Mouse (Mus musculus): ENCODE results near the gene Sdad1. TPM values are rescaled to one million over a fixed set of nuclear protein-coding genes. Genes with fewer than 3 reads are reported as not detected.
"Not testable (repeated sequence)": the region's sequence is repeated elsewhere in the genome, so short reads cannot be mapped to it uniquely, and the experiment has no call there.

The Sdad1 gene
- polyA plus RNA-seq (2012; rRNA removed): 15.3 and 15.6 TPM in 2 replicates

DNA sequence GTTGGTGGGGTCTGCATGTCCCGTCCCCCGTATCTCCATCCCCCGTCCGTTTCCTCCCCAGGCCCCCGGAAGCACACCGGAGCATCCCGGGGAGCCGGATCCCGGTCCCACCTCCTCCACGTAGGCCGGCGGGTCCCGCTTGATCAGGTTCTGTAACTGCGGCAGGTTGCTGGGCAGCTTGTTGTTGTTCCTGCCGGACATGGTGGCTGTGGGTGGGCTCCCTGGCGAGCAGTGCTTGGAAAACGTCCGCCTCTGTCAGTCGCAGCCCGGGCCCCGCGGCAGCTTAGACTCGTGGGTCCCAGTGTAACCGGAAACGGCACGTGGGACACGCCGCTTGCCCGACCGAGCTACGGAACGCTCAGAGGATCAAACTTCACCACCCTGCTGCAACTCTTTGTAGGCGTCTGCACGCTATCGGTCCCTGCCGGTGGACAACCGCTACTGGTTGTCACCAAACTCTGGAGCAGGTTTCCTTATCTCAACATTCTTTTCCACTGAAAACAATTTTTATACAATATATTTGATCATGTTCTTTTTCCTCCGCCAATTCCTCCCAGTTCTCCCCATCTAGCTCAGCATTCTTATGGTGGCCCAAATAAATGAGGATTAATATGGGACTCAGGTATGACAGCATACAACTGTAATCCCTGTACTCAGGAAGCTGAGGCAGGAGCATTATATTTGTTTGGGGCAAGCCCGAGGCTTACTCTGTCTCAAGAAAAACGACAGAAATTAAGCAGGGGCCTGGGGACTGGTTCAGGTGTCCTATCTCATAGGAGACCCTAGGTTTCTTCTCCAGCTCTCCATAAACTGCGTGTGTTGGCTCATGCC, at the start of gene Sdad1:
Gene Sdad1 (minus strand): TSS at position 799 of the 831 bp plus-strand sequence.
- DNase-seq: peak; percentile 94
- WGBS: 3% methylated on average over 41 of the region's 41 CpGs
- Histone ChIP-seq H3K27ac (ENCODE audit: insufficient read depth, low read length) (no peak within 1 kb of the TSS), H3K27me3 (ENCODE audit: control insufficient read depth, insufficient read depth, low read length) (no peaks in the 10 kb centered on the region), H3K4me3 (replicated peaks; ENCODE audit: insufficient read depth, low read depth, low read length) (peak within 1 kb of the TSS; percentile 71), H3K4me1 (ENCODE audit: control insufficient read depth, insufficient read depth, low read length) (peaks cover 6% of the 10 kb centered on the region; the same call in 1 of the 2 replicates)
- TF ChIP-seq POLR2A (IDR thresholded peaks at IDR 0.05; ENCODE audit: borderline replicate concordance, insufficient read depth, low read length) (peak; percentile 38; the same call in 1 of the 2 replicates), CTCF (IDR thresholded peaks at IDR 0.05; ENCODE audit: borderline replicate concordance, insufficient read depth, low read depth, low read length) (peak; percentile 64)

DNA sequence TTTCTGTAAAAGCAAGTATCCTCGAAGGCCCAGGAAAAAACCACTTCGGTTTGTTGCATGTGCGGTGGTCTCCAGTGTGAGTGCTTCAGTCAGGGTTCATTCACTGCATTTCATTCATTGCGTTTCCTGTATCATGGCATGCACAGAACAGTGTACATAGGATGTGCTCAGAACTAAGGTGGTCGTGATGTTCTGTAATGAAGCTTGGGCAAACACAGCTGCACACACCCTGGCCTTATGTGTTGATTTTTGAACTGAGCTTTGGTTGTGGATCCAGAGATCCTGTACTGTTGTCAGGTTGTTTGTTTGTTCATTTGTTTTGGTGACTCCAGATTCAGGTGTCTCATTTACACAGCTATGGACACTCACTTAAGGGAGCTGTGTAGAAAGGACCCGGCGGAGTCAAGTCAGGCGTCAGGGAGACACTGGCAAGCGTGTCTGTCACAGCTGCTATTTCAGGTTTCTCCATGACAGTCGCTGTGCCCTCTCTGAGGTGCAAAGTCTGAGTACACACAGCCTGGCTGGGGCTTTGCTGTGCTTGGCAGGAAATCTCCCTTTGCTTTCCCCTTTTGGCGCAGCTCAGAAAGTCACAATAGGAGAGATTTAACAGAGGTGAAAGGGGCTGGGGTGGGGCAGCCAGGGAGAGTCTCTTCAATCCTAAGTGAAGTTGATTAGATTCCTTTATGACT, 48.6 kb upstream of the Sdad1 start:
- no peaks in the 10 kb centered on the region for H3K27me3 ChIP-seq (ENCODE audit: control insufficient read depth, insufficient read depth, low read length)
- WGBS: 60% methylated on average over 11 of the region's 11 CpGs
- no peak overlapping the region for H3K27ac ChIP-seq (ENCODE audit: insufficient read depth, low read length)
- DNase-seq: no peak
- H3K4me1 ChIP-seq (ENCODE audit: control insufficient read depth, insufficient read depth, low read length): no peaks in the 10 kb centered on the region
- TF ChIP-seq CTCF (IDR thresholded peaks at IDR 0.05; ENCODE audit: borderline replicate concordance, insufficient read depth, low read depth, low read length) (no peak), POLR2A (IDR thresholded peaks at IDR 0.05; ENCODE audit: borderline replicate concordance, insufficient read depth, low read length) (no peak)
- no peak overlapping the region for H3K4me3 ChIP-seq (replicated peaks; ENCODE audit: insufficient read depth, low read depth, low read length)

- no peak for TF ChIP-seq POLR2A (IDR thresholded peaks at IDR 0.05; ENCODE audit: borderline replicate concordance, insufficient read depth, low read length)
- TF ChIP-seq CTCF (IDR thresholded peaks at IDR 0.05; ENCODE audit: borderline replicate concordance, insufficient read depth, low read depth, low read length): no peak
- Histone ChIP-seq H3K27me3 (ENCODE audit: control insufficient read depth, insufficient read depth, low read length) (no peaks in the 10 kb centered on the region), H3K27ac (ENCODE audit: insufficient read depth, low read length) (no peak overlapping the region), H3K4me1 (ENCODE audit: control insufficient read depth, insufficient read depth, low read length) (peaks cover under 1% of the 10 kb centered on the region; the same call in 1 of the 2 replicates), H3K4me3 (replicated peaks; ENCODE audit: insufficient read depth, low read depth, low read length) (no peak overlapping the region)
- DNase-seq: no peak
- 63% methylated on average over 11 of the region's 12 CpGs for WGBS
Observed at GRCm38 (mm10) chr5:92358033-92358432, 47.8 kb upstream of the Sdad1 start.

GRCm38 (mm10) chr5:92353517-92353916, 43.2 kb upstream of the Sdad1 start:
- WGBS: 15% methylated on average over 11 of the region's 11 CpGs

GRCm38 (mm10) chr5:92352716-92353115, 42.4 kb upstream of the Sdad1 start:
- H3K27ac ChIP-seq (ENCODE audit: insufficient read depth, low read length); H3K4me3 ChIP-seq (replicated peaks; ENCODE audit: insufficient read depth, low read depth, low read length); DNase-seq; H3K4me1 ChIP-seq (ENCODE audit: control insufficient read depth, insufficient read depth, low read length); H3K27me3 ChIP-seq (ENCODE audit: control insufficient read depth, insufficient read depth, low read length): not testable (repeated sequence)
- 88% methylated on average over 4 of the region's 4 CpGs for WGBS

More at GRCm38 (mm10) chr5:92353517-92353916, 43.2 kb upstream of the Sdad1 start:
- Histone ChIP-seq H3K27me3 (ENCODE audit: control insufficient read depth, insufficient read depth, low read length) (no peaks in the 10 kb centered on the region), H3K27ac (ENCODE audit: insufficient read depth, low read length) (no peak overlapping the region), H3K4me1 (ENCODE audit: control insufficient read depth, insufficient read depth, low read length) (peaks cover 2% of the 10 kb centered on the region; the same call in 1 of the 2 replicates), H3K4me3 (replicated peaks; ENCODE audit: insufficient read depth, low read depth, low read length) (peak overlapping the region; percentile 45)
- DNase-seq: peak in 1 of 2 experiments; percentile 23
- TF ChIP-seq POLR2A (IDR thresholded peaks at IDR 0.05; ENCODE audit: borderline replicate concordance, insufficient read depth, low read length) (no peak), CTCF (IDR thresholded peaks at IDR 0.05; ENCODE audit: borderline replicate concordance, insufficient read depth, low read depth, low read length) (no peak)

DNA sequence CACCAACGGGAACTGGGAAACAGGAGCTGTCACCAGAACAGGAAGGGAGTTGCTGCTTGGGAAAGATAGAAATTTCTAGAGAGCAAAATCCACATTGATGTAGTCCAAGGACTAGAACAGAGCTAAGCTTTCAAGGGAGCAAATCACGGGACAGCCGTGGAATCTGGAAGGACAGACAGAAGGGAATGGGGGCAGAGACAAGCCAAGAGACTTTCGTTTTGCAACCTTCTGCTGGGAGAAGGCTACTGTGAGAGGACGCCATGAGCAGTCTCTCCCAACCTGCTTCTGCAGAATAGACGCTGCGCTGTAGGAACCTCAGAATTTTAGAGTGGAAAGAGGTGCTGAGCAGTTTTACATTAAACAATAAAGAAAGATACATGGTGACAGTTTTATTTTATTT, 39.5 kb upstream of the Sdad1 start:
- no peak for TF ChIP-seq POLR2A (IDR thresholded peaks at IDR 0.05; ENCODE audit: borderline replicate concordance, insufficient read depth, low read length)
- H3K4me3 ChIP-seq (replicated peaks; ENCODE audit: insufficient read depth, low read depth, low read length): no peak overlapping the region
- 84% methylated on average over 7 of the region's 7 CpGs for WGBS

DNA sequence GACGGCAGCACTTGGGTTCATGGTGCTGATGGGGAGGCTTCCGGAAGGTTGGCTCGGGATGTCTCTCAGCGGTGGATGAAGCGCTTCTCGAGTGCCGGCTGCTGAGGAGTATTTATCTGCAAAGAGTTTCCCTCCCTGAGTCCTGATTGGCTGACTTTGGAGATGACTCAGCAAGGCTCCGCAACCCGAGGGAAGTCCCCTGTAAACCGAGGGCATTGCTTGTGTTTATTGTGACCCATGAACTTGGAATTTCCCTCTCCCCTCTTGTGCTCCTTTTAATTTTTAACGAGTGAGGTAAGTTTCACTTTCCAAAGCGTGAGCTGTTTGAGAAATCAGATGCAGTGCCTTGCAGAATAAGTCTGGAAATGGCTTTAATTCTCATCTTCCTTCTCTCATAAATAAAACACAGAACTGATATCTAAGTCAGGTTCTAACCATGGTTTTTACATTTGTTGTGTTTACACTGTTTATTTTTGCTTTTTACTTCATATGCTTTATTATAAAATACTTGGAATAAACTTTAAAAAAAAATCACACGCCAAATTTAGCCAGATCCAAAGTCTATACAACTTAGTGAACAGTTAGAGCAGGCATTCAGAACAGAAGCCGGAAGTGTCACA, 38.6 kb upstream of the Sdad1 start, which contains the start of gene Cxcl10:
Gene Cxcl10 (minus strand): TSS at position 96 of the 620 bp plus-strand sequence.
- TF ChIP-seq CTCF (IDR thresholded peaks at IDR 0.05; ENCODE audit: borderline replicate concordance, insufficient read depth, low read depth, low read length): no peak
- no peak for TF ChIP-seq POLR2A (IDR thresholded peaks at IDR 0.05; ENCODE audit: borderline replicate concordance, insufficient read depth, low read length)
- H3K27me3 ChIP-seq (ENCODE audit: control insufficient read depth, insufficient read depth, low read length): no peaks in the 10 kb centered on the region
- H3K27ac ChIP-seq (ENCODE audit: insufficient read depth, low read length): no peak within 1 kb of the TSS
- peak within 1 kb of the TSS; percentile 51 for H3K4me3 ChIP-seq (replicated peaks; ENCODE audit: insufficient read depth, low read depth, low read length)
- H3K4me1 ChIP-seq (ENCODE audit: control insufficient read depth, insufficient read depth, low read length): peaks cover 2% of the 10 kb centered on the region; the same call in 1 of the 2 replicates
- DNase-seq: peak; percentile 29 to 42
- 14% methylated on average over 14 of the region's 14 CpGs for WGBS

More for the DNA sequence above, 39.5 kb upstream of the Sdad1 start:
- no peak overlapping the region for H3K27ac ChIP-seq (ENCODE audit: insufficient read depth, low read length)
- no peak for DNase-seq
- H3K27me3 ChIP-seq (ENCODE audit: control insufficient read depth, insufficient read depth, low read length): no peaks in the 10 kb centered on the region
- H3K4me1 ChIP-seq (ENCODE audit: control insufficient read depth, insufficient read depth, low read length): peaks cover 2% of the 10 kb centered on the region; the same call in 1 of the 2 replicates

Measured in cerebellum, adult 2 months (tissue).